Mouse (Mus musculus) forebrain, embryonic 15.5 days (tissue): ENCODE measurements around the gene Meis3. TPM values are rescaled to one million over a fixed set of nuclear protein-coding genes. Genes with fewer than 3 reads are reported as not detected.

ENCODE experiments used
- polyA plus RNA-seq: library from polyadenylated mRNA; unstranded; fragments of >200 nt; fragmentation: Nextera tagmentation; extraction: Ambion mirVana; gene quantifications from 2 replicates; pipeline ENCODE4 v1.2.1, GENCODE M21; 2015

Meis3 gene
- polyA plus RNA-seq, 1 experiment from 2014 or later, result 110 TPM

Other genes starting within 250 kb of the Meis3 start
- gene Nop53, start 229.0 kb upstream of the Meis3 start, polyA plus RNA-seq, result 144 and 150 TPM in 2 replicates
- gene Ehd2, start 207.5 kb upstream of the Meis3 start, polyA plus RNA-seq, result 3.7 and 5.0 TPM in 2 replicates
- gene Bicra, start 127.2 kb upstream of the Meis3 start, polyA plus RNA-seq, result 10.1 and 10.7 TPM in 2 replicates
- 0.09 TPM in 1 of 2 replicates, not detected in the other for gene Zfp541, start 113.3 kb upstream of the Meis3 start, polyA plus RNA-seq
- 186 and 200 TPM in 2 replicates for gene Napa, start 76.6 kb upstream of the Meis3 start, polyA plus RNA-seq
- 43.0 and 43.7 TPM in 2 replicates for gene Kptn, start 55.2 kb upstream of the Meis3 start, polyA plus RNA-seq
- 0.96 and 1.1 TPM in 2 replicates for gene Slc8a2, start 45.3 kb upstream of the Meis3 start, polyA plus RNA-seq
- 15.3 and 17.4 TPM in 2 replicates for gene Dhx34, start 46.9 kb downstream of the Meis3 start, polyA plus RNA-seq
- 0.06 TPM in 1 of 2 replicates, not detected in the other for gene C5ar2, start 69.1 kb downstream of the Meis3 start, polyA plus RNA-seq
- gene C5ar1, start 84.5 kb downstream of the Meis3 start, polyA plus RNA-seq, result 1.1 and 1.3 TPM in 2 replicates
- 27.0 and 27.5 TPM in 2 replicates for gene Inafm1, start 98.5 kb downstream of the Meis3 start, polyA plus RNA-seq
- gene Ccdc9, start 111.7 kb downstream of the Meis3 start, polyA plus RNA-seq, result 31.1 and 35.5 TPM in 2 replicates
- 16.7 and 18.5 TPM in 2 replicates for gene Bbc3, start 133.3 kb downstream of the Meis3 start, polyA plus RNA-seq
- gene Sae1, start 212.7 kb downstream of the Meis3 start, polyA plus RNA-seq, result 290 and 303 TPM in 2 replicates
- 22.3 and 25.2 TPM in 2 replicates for gene Zc3h4, start 225.8 kb downstream of the Meis3 start, polyA plus RNA-seq